Mouse (Mus musculus) myocyte (in vitro differentiated cells): ENCODE data around the gene St6galnac4. TPM values are rescaled to one million over a fixed set of nuclear protein-coding genes. Genes with fewer than 3 reads are reported as not detected.

ENCODE experiments used
- H3K27me3 ChIP-seq: one replicate; pipeline ENCODE4 v1.6.1; 2011; ENCODE audit not compliant: control insufficient read depth, insufficient read depth, insufficient read length
- H3K36me3 ChIP-seq: one replicate; pipeline ENCODE4 v1.6.1; 2011; ENCODE audit not compliant: control insufficient read depth, insufficient read depth
- H3K4me2 ChIP-seq: one replicate; pipeline ENCODE4 v1.6.1; 2011; ENCODE audit warnings: low read depth, control low read depth
- H3K4me3 ChIP-seq: one replicate; pipeline ENCODE4 v1.5.1; 2011; ENCODE audit warnings: mild to moderate bottlenecking, control low read depth, moderate library complexity
- H3K79me2 ChIP-seq: one replicate; pipeline ENCODE4 v1.6.1; 2011; ENCODE audit not compliant: control insufficient read depth, insufficient read depth
- H3ac ChIP-seq: one replicate; pipeline ENCODE4 v1.6.1; 2011; ENCODE audit not compliant: control insufficient read depth, insufficient read length
- CEBPB ChIP-seq: IDR thresholded peaks from 2 replicates; pipeline ENCODE4 v1.6.1; 2011; ENCODE audit warnings: mild to moderate bottlenecking, moderate library complexity; ENCODE audit not compliant: poor library complexity, insufficient read depth, severe bottlenecking
- E2F4 ChIP-seq: IDR thresholded peaks from one replicate; pipeline ENCODE4 v1.6.1; 2011; ENCODE audit warnings: mild to moderate bottlenecking, control low read depth, moderate library complexity; ENCODE audit not compliant: insufficient read depth
- MAX ChIP-seq: IDR thresholded peaks from one replicate; pipeline ENCODE4 v1.6.1; 2011; ENCODE audit warnings: low read depth, mild to moderate bottlenecking, control low read depth
- MYOD1 ChIP-seq, 3 experiments: IDR thresholded peaks; one replicate each; pipeline ENCODE4 v1.6.1; 2011; ENCODE audit warnings: control low read depth in 2 of 3, low read depth in 2 of 3, mild to moderate bottlenecking in 2 of 3, moderate library complexity in 1 of 3; ENCODE audit not compliant: insufficient read length in 2 of 3, control insufficient read depth in 1 of 3
- MYOG ChIP-seq, 3 experiments: IDR thresholded peaks; one replicate each; pipeline ENCODE4 v1.6.1; 2011; ENCODE audit warnings: control low read depth in 2 of 3, low read depth in 2 of 3, mild to moderate bottlenecking in 2 of 3; ENCODE audit not compliant: insufficient read length in 2 of 3, control insufficient read depth in 1 of 3, insufficient read depth in 1 of 3
- POLR2A ChIP-seq: IDR thresholded peaks from one replicate; pipeline ENCODE4 v1.6.1; 2011; ENCODE audit warnings: low read depth, mild to moderate bottlenecking, control low read depth, moderate library complexity; ENCODE audit not compliant: insufficient read length
- POLR2AphosphoS2 ChIP-seq: IDR thresholded peaks from one replicate; pipeline ENCODE4 v1.6.1; 2011; ENCODE audit warnings: low read depth, control low read depth; ENCODE audit not compliant: insufficient read length
- REST ChIP-seq: IDR thresholded peaks from one replicate; pipeline ENCODE4 v1.6.1; 2011; ENCODE audit warnings: mild to moderate bottlenecking, control low read depth, moderate library complexity; ENCODE audit not compliant: insufficient read depth, insufficient read length
- SRF ChIP-seq: IDR thresholded peaks from one replicate; pipeline ENCODE4 v1.6.1; 2011; ENCODE audit warnings: low read depth; ENCODE audit not compliant: control insufficient read depth, insufficient read length
- TCF12 ChIP-seq: IDR thresholded peaks from one replicate; pipeline ENCODE4 v1.6.1; 2011; ENCODE audit warnings: mild to moderate bottlenecking, control low read depth; ENCODE audit not compliant: poor library complexity, insufficient read depth, severe bottlenecking
- TCF3 ChIP-seq: IDR thresholded peaks from one replicate; pipeline ENCODE4 v1.6.1; 2011; ENCODE audit warnings: low read depth, control low read depth; ENCODE audit not compliant: insufficient read length
- USF1 ChIP-seq: IDR thresholded peaks from one replicate; pipeline ENCODE4 v1.6.1; 2011; ENCODE audit warnings: low read depth, mild to moderate bottlenecking, control low read depth, moderate library complexity
- polyA plus RNA-seq: library from polyadenylated mRNA; unstranded; fragments of >200 nt; fragmentation: generic; extraction: Trizol; gene quantifications from one replicate; pipeline ENCODE4 v1.2.1, GENCODE M21; 2012; ENCODE audit warnings: missing spikeins

St6galnac4 gene
- polyA plus RNA-seq, 1 experiment, result 75.4 TPM

DNA sequence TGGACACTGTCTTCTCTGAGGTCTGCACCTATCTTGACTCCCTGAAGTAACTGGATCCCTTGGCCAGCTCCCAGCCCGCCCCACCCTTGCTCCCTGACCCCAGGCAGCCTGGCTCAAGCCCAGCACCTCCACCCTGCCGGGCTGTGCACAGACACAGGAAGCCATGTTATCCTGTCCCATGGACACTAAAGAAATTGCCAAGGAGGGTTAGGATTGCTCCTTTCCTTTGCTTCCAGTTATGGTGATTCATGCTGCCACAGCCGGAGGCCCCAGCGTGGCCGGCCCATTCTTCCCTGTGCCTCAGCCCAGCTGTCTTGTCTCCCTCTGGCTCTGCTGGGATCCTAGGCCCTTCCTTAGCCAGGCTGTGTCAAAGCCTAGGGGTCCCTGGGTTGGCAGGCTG lies 46.8 kb downstream of the St6galnac4 start:
- no peak overlapping the region for H3ac ChIP-seq
- TF ChIP-seq SRF (no peak), USF1 (no peak), REST (no peak), TCF12 (no peak), MYOG (IDR thresholded peaks at IDR 0.05; ENCODE audit: control insufficient read depth in 1 of 3, insufficient read depth in 1 of 3, insufficient read length in 2 of 3, low read depth in 2 of 3) (peak in 2 of 3 experiments; percentile 11 to 56), MYOD1 (IDR thresholded peaks at IDR 0.05; ENCODE audit: control insufficient read depth in 1 of 3, insufficient read length in 2 of 3, low read depth in 2 of 3) (peak in 2 of 3 experiments; percentile 26 to 48), CEBPB (no peak), E2F4 (no peak), POLR2AphosphoS2 (no peak), POLR2A (no peak), MAX (no peak), TCF3 (no peak)
- no peaks in the 10 kb centered on the region for H3K36me3 ChIP-seq
- H3K4me2 ChIP-seq, result peak overlapping the region; percentile 28
- H3K79me2 ChIP-seq, result peaks cover 9% of the 10 kb centered on the region
- no peak overlapping the region for H3K4me3 ChIP-seq
- H3K27me3 ChIP-seq, result no peaks in the 10 kb centered on the region

DNA sequence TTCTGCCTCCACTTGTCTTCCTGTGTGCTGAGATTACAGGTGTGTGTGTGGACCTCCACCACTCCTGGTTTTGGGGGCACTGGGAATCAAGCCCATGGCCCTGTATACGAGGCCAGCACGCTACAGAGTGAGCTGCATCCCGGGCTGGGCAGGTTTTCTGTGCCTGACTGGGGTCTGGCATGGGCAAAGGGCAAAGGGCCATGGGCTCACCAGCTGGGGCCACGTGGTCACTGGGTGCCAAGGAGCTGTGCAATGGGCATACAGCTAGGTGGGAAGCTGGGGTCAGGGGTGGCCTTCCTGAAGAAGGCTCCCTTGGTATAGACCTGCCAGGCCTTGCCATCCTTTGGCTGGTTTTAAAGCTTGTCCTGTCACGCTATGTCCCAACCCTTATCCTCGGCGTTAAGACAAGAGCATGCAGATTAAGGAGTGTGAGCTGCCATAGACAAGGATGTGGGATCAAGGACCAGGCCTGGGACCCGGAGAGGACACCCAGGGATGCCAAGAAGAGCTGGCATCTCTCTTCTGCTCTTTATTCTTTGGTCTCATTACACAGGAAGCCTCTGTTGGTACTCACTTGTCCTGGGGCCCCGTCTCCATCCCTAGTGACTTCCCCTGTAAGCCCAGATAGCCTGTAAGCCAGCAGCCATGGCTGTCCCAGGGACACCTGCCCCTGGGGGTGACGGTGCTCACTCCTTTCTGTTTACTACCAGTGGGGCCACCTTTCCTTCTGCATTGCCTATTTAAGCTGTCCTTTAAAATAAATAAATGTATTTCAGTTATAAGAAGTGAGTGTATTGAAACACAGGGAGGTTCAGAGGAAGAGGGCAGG lies 47.6 kb downstream of the St6galnac4 start:
- Histone ChIP-seq H3K36me3 (no peaks in the 10 kb centered on the region), H3K79me2 (peaks cover 7% of the 10 kb centered on the region), H3K27me3 (no peaks in the 10 kb centered on the region), H3ac (no peak overlapping the region), H3K4me2 (peak overlapping the region; percentile 28), H3K4me3 (no peak overlapping the region)
- TF ChIP-seq CEBPB (no peak), POLR2AphosphoS2 (no peak), SRF (no peak), MYOG (IDR thresholded peaks at IDR 0.05; ENCODE audit: control insufficient read depth in 1 of 3, insufficient read depth in 1 of 3, insufficient read length in 2 of 3, low read depth in 2 of 3) (no peak), REST (no peak), MAX (no peak), MYOD1 (IDR thresholded peaks at IDR 0.05; ENCODE audit: control insufficient read depth in 1 of 3, insufficient read length in 2 of 3, low read depth in 2 of 3) (no peak), E2F4 (no peak), USF1 (no peak), TCF3 (no peak), POLR2A (no peak), TCF12 (no peak)

DNA sequence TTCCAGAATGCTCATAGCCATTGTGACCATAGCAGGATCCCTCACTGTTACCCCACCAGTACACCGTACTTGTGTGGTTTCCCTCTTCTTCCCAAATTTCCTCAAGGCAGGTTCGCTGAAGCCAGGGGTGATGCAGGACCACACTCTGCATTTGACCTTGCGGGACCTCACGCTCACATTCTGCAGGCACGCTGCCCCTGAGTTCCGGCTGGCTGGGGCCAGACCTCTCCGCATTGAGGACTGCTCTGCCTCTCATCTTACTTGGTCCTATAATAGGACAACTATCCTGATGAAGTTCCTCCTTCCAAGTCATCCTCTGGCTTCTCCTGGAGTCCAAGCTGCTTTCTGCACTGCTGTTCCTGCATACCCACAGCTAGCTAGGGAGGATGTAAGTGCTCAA lies 49.7 kb downstream of the St6galnac4 start:
- no peaks in the 10 kb centered on the region for H3K27me3 ChIP-seq
- TF ChIP-seq USF1 (no peak), TCF3 (no peak), POLR2AphosphoS2 (peak; percentile 19), SRF (no peak), POLR2A (no peak), MYOG (IDR thresholded peaks at IDR 0.05; ENCODE audit: control insufficient read depth in 1 of 3, insufficient read depth in 1 of 3, insufficient read length in 2 of 3, low read depth in 2 of 3) (no peak), TCF12 (no peak)
- H3K4me3 ChIP-seq, result no peak overlapping the region
- H3K79me2 ChIP-seq, result no peaks in the 10 kb centered on the region
- H3K36me3 ChIP-seq, result no peaks in the 10 kb centered on the region
- no peak overlapping the region for H3K4me2 ChIP-seq
- no peak overlapping the region for H3ac ChIP-seq

DNA sequence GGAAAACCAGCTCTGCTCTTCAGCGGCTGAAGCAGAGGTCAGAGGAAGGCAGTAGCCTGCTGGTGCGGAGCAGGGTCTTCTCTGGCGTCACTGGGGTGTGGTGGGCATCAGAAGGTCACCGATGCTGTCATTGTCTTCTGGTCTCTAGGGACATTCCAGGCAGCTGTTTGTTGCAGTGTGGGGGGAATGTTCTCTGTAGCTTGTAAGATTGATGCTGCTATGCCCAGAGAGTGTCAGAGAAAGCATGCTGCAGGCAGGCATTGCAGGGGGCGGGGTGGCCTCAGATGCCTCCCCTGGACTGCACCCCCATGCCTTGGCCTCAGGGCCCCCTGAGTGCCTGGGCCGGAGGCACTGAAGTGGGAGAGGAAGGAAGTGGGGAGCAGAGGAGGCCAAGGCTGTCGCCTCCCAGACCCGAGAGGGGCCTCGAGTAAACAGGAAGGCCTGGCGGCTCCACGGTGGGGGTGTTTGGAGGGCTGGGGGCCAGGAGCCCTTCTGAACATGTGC lies 50.9 kb downstream of the St6galnac4 start:
- no peaks in the 10 kb centered on the region for H3K79me2 ChIP-seq
- no peak overlapping the region for H3K4me3 ChIP-seq
- H3ac ChIP-seq, result no peak overlapping the region
- H3K4me2 ChIP-seq, result no peak overlapping the region
- TF ChIP-seq MYOG (IDR thresholded peaks at IDR 0.05; ENCODE audit: control insufficient read depth in 1 of 3, insufficient read depth in 1 of 3, insufficient read length in 2 of 3, low read depth in 2 of 3), result no peak
- no peak for TF ChIP-seq POLR2A
- H3K27me3 ChIP-seq, result no peaks in the 10 kb centered on the region
- H3K36me3 ChIP-seq, result no peaks in the 10 kb centered on the region

- H3K79me2 ChIP-seq, result no peaks in the 10 kb centered on the region
- no peak overlapping the region for H3K4me2 ChIP-seq
- H3K4me3 ChIP-seq, result no peak overlapping the region
- no peak overlapping the region for H3ac ChIP-seq
- no peaks in the 10 kb centered on the region for H3K36me3 ChIP-seq
- H3K27me3 ChIP-seq, result no peaks in the 10 kb centered on the region
- TF ChIP-seq TCF3 (no peak), USF1 (no peak), MYOD1 (IDR thresholded peaks at IDR 0.05; ENCODE audit: control insufficient read depth in 1 of 3, insufficient read length in 2 of 3, low read depth in 2 of 3) (no peak), REST (no peak), MAX (no peak), TCF12 (no peak), CEBPB (no peak), SRF (no peak), E2F4 (no peak), MYOG (IDR thresholded peaks at IDR 0.05; ENCODE audit: control insufficient read depth in 1 of 3, insufficient read depth in 1 of 3, insufficient read length in 2 of 3, low read depth in 2 of 3) (no peak), POLR2AphosphoS2 (no peak), POLR2A (no peak)
Measured at GRCm38 (mm10) chr2:32639632-32640031, 52.7 kb downstream of the St6galnac4 start.
